Mouse (Mus musculus): ENCODE measurements around the gene Dnah17.

Dnah17 gene

GRCm38 (mm10) chr11:117995661-117996060 lies 134.8 kb downstream of the Dnah17 start:
- no peak for DNase-seq (ENCODE audit: low read depth, low spot score)

GRCm38 (mm10) chr11:117995255-117995654 lies 135.2 kb downstream of the Dnah17 start:
- DNase-seq (ENCODE audit: low read depth, low spot score) = no peak

GRCm38 (mm10) chr11:117994250-117995057 lies 136.0 kb downstream of the Dnah17 start:
- DNase-seq (ENCODE audit: low read depth, low spot score) = no peak

- DNase-seq (ENCODE audit: low read depth, low spot score) = no peak
Measured at GRCm38 (mm10) chr11:117993190-117994175, 137.0 kb downstream of the Dnah17 start.

- DNase-seq (ENCODE audit: low read depth, low spot score) = no peak
Measured at GRCm38 (mm10) chr11:117991502-117992470, 138.6 kb downstream of the Dnah17 start.

GRCm38 (mm10) chr11:117989926-117990325 lies 140.5 kb downstream of the Dnah17 start:
- DNase-seq (ENCODE audit: low read depth, low spot score) = no peak

- DNase-seq (ENCODE audit: low read depth, low spot score) = no peak
Measured at GRCm38 (mm10) chr11:117989241-117989640, 141.2 kb downstream of the Dnah17 start.

GRCm38 (mm10) chr11:117987968-117988367 lies 142.5 kb downstream of the Dnah17 start:
- no peak for DNase-seq (ENCODE audit: low read depth, low spot score)

GRCm38 (mm10) chr11:117987032-117987451 lies 143.4 kb downstream of the Dnah17 start:
- no peak for DNase-seq (ENCODE audit: low read depth, low spot score)

- no peak for DNase-seq (ENCODE audit: low read depth, low spot score)
Measured at GRCm38 (mm10) chr11:117986126-117987031, 144.1 kb downstream of the Dnah17 start, which contains the start of gene Pgs1. Gene Pgs1 (plus strand): TSS chr11:117986292.

- no peak for DNase-seq (ENCODE audit: low read depth, low spot score)
Measured at GRCm38 (mm10) chr11:117983770-117984169, 146.7 kb downstream of the Dnah17 start.

GRCm38 (mm10) chr11:117982426-117982825 lies 148.0 kb downstream of the Dnah17 start:
- DNase-seq (ENCODE audit: low read depth, low spot score) = no peak

- no peak for DNase-seq (ENCODE audit: low read depth, low spot score)
Measured at GRCm38 (mm10) chr11:117979388-117979787, 151.0 kb downstream of the Dnah17 start.

GRCm38 (mm10) chr11:117977694-117978360 lies 152.6 kb downstream of the Dnah17 start:
- no peak for DNase-seq (ENCODE audit: low read depth, low spot score)

- no peak for DNase-seq (ENCODE audit: low read depth, low spot score)
Measured at GRCm38 (mm10) chr11:117976081-117976582, 154.3 kb downstream of the Dnah17 start.

- DNase-seq (ENCODE audit: low read depth, low spot score) = no peak
Measured at GRCm38 (mm10) chr11:117975211-117975967, 155.0 kb downstream of the Dnah17 start.

- DNase-seq (ENCODE audit: low read depth, low spot score) = no peak
Measured at GRCm38 (mm10) chr11:117974327-117975125, 155.9 kb downstream of the Dnah17 start.

GRCm38 (mm10) chr11:117973569-117973968 lies 156.9 kb downstream of the Dnah17 start:
- no peak for DNase-seq (ENCODE audit: low read depth, low spot score)
